ENCODE assay signal across 9 mouse cellular contexts in the genomic region with DNA sequence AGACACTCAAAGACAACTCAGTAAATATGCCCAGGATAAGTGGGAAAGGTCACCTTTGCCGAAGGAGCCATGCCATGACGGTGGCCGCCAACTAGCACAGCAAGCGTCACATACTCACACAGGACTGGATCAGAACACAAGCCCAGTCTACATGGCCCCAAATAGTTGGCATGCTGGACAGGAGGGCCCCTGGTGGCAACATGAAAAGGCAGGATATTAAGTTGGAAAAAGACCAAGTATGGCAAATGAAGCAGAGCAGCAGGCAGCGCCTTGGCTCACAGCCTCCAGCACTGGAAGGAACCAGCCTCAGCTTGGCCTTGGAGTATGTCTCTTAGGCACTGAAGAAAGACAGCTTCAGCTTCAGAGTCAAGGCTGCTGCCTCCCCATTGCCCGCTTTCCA. TPM values are rescaled to one million over a fixed set of nuclear protein-coding genes. Genes with fewer than 3 reads are reported as not detected.
DNase-seq lines count a peak whose midpoint lies in the region.
"Had no signal": no experiment of that assay in that cellular context is flagged by ENCODE, and none has a peak within 500 bp of the region (broad histone marks: within the 10 kb centered on the region; RNA-seq: fewer than 3 reads in every experiment).

No protein-coding gene starts in this region.

- DNase-seq in heart, adult 11 months, result peak; percentile 88
- DNase-seq in heart, postnatal 25 days (ENCODE audit: low spot score), result no peak
- DNase-seq in ovary, adult 18-20 months (ENCODE audit: low spot score), result peak; percentile 66
- no peak for DNase-seq in ovary, postnatal 10 days (ENCODE audit: low spot score)
- DNase-seq in cerebellum, adult 9-10 months, result peak; percentile 70
- peak; percentile 49 for DNase-seq in kidney, postnatal 14 days
- DNase-seq in layer of hippocampus, postnatal 10 days (ENCODE audit: low spot score in 2 of 2), result no peak
- no peak for DNase-seq in heart, postnatal 36 days
- DNase-seq: lung, postnatal 4 days had no signal

- intact Hi-C loops in heart, postnatal 25 days (cut with DNase I), result no loop called here
- intact Hi-C loops in heart, postnatal 36 days (cut with DNase I), result no loop called here

RNA-seq across cellular contexts. Expression of gene Mrpl46, which starts 30.5 kb away (rescaled TPM):
- 10 to 100 TPM; 53.9 to 54.8 TPM for total RNA-seq in heart, postnatal 25 days (2021)
- 10 to 100 TPM; 24.0 to 27.1 TPM for total RNA-seq in layer of hippocampus, postnatal 10 days (2021)
- 10 to 100 TPM; 50.3 to 57.4 TPM for total RNA-seq in heart, postnatal 36 days (2021)

RNA-seq across cellular contexts. Expression of gene Mrps11, which starts 30.9 kb away (rescaled TPM):
- total RNA-seq in heart, postnatal 25 days (2021), result 10 to 100 TPM; 47.3 to 48.0 TPM
- 10 to 100 TPM; 41.8 to 42.9 TPM for total RNA-seq in layer of hippocampus, postnatal 10 days (2021)
- 10 to 100 TPM; 45.4 to 46.9 TPM for total RNA-seq in heart, postnatal 36 days (2021)

RNA-seq across cellular contexts. Expression of gene Det1, which starts 33.3 kb away (rescaled TPM):
- total RNA-seq in heart, postnatal 25 days (2021), result 10 to 100 TPM; 12.1 to 13.9 TPM
- 1 to 10 TPM; 6.4 to 6.9 TPM for total RNA-seq in layer of hippocampus, postnatal 10 days (2021)
- total RNA-seq in heart, postnatal 36 days (2021), result 10 to 100 TPM; 12.1 to 14.4 TPM

Comparison
In these comparisons a context has a peak if more than half of its experiments do, and no peak if none do; other contexts are left out.
1. DNase-seq: peak in heart, adult 11 months (single experiment), ovary, adult 18-20 months (single experiment), cerebellum, adult 9-10 months (single experiment) and kidney, postnatal 14 days (single experiment); none in heart, postnatal 25 days (single experiment), ovary, postnatal 10 days (single experiment), layer of hippocampus, postnatal 10 days (0 of 2) and heart, postnatal 36 days (0 of 2).